Mouse (Mus musculus) brown adipose tissue, adult 24 weeks (tissue): ENCODE results near the gene Sos1. TPM values are rescaled to one million over a fixed set of nuclear protein-coding genes. Genes with fewer than 3 reads are reported as not detected.
"Not testable (repeated sequence)": the region's sequence is repeated elsewhere in the genome, so short reads cannot be mapped to it uniquely, and the experiment has no call there.

Experiments used
- H3K27ac ChIP-seq: fragments of 200-500 bp; replicated peaks from 2 replicates; pipeline ENCODE4 v1.5.1; 2012; ENCODE audit warnings: low read depth, mild to moderate bottlenecking, low read length
- H3K4me1 ChIP-seq: fragments of 200-500 bp; 2 replicates; pipeline ENCODE4 v1.6.1; 2012; ENCODE audit warnings: low read length, mixed read lengths; ENCODE audit not compliant: control insufficient read depth, insufficient read depth, insufficient read length
- H3K4me3 ChIP-seq: fragments of 200-500 bp; 2 replicates; pipeline ENCODE4 v1.5.1; 2012; ENCODE audit warnings: low read depth, mild to moderate bottlenecking, low read length, moderate library complexity; ENCODE audit not compliant: insufficient read depth
- polyA plus RNA-seq: library from polyadenylated mRNA; stranded (reverse); fragments of >200 nt; gene quantifications from 2 replicates; pipeline ENCODE4 v1.2.4, GENCODE M21; 2012; ENCODE audit not compliant: missing spikeins, insufficient read depth, insufficient read length

The Sos1 gene
- polyA plus RNA-seq, 1 experiment = 9.8 TPM

- Histone ChIP-seq H3K27ac (no peak overlapping the region), H3K4me1 (peaks cover 5% of the 10 kb centered on the region), H3K4me3 (no peak overlapping the region)
Measured at GRCm38 (mm10) chr17:80420998-80421397, 59.3 kb downstream of the Sos1 start.

- no peaks in the 10 kb centered on the region for H3K4me1 ChIP-seq
- no peak overlapping the region for H3K4me3 ChIP-seq
- no peak overlapping the region for H3K27ac ChIP-seq
Measured at GRCm38 (mm10) chr17:80418572-80419210, 61.6 kb downstream of the Sos1 start.

- H3K4me3 ChIP-seq = no peak overlapping the region
- no peak overlapping the region for H3K27ac ChIP-seq
- no peaks in the 10 kb centered on the region for H3K4me1 ChIP-seq
Measured at GRCm38 (mm10) chr17:80411182-80411581, 69.1 kb downstream of the Sos1 start.

GRCm38 (mm10) chr17:80398243-80398642, 82.0 kb downstream of the Sos1 start:
- H3K27ac ChIP-seq = no peak overlapping the region
- H3K4me3 ChIP-seq = no peak overlapping the region
- no peaks in the 10 kb centered on the region for H3K4me1 ChIP-seq

- no peaks in the 10 kb centered on the region for H3K4me1 ChIP-seq
- H3K4me3 ChIP-seq = peak overlapping the region; percentile 64
- H3K27ac ChIP-seq = no peak overlapping the region
Measured at GRCm38 (mm10) chr17:80391423-80392403, 88.5 kb downstream of the Sos1 start.

GRCm38 (mm10) chr17:80390024-80390423, 90.2 kb downstream of the Sos1 start:
- Histone ChIP-seq H3K27ac (no peak overlapping the region), H3K4me3 (no peak overlapping the region), H3K4me1 (no peaks in the 10 kb centered on the region)

- H3K4me1 ChIP-seq = no peaks in the 10 kb centered on the region
- H3K4me3 ChIP-seq = no peak overlapping the region
- H3K27ac ChIP-seq = no peak overlapping the region
Measured at GRCm38 (mm10) chr17:80385671-80386070, 94.6 kb downstream of the Sos1 start.

- H3K27ac ChIP-seq, H3K4me1 ChIP-seq, H3K4me3 ChIP-seq: not testable (repeated sequence)
Measured at GRCm38 (mm10) chr17:80378386-80378785, 101.9 kb downstream of the Sos1 start.

- Histone ChIP-seq H3K4me3 (peak overlapping the region; percentile 65), H3K27ac (no peak overlapping the region), H3K4me1 (no peaks in the 10 kb centered on the region)
Measured at GRCm38 (mm10) chr17:80373726-80374096, 106.5 kb downstream of the Sos1 start.

GRCm38 (mm10) chr17:80372989-80373725, 107.1 kb downstream of the Sos1 start, which contains the start of gene Gm10190:
Gene Gm10190, minus strand, starts transcription at chr17:80373541.
- Histone ChIP-seq H3K27ac (peak within 1 kb of the TSS; percentile 6; the same call in 1 of the 2 replicates), H3K4me3 (peak within 1 kb of the TSS; percentile 65), H3K4me1 (no peaks in the 10 kb centered on the region)

GRCm38 (mm10) chr17:80368606-80369005, 111.6 kb downstream of the Sos1 start:
- Histone ChIP-seq H3K27ac (no peak overlapping the region), H3K4me1 (no peaks in the 10 kb centered on the region), H3K4me3 (no peak overlapping the region)

- H3K27ac ChIP-seq = no peak overlapping the region
- no peak overlapping the region for H3K4me3 ChIP-seq
- no peaks in the 10 kb centered on the region for H3K4me1 ChIP-seq
Measured at GRCm38 (mm10) chr17:80367276-80367675, 113.0 kb downstream of the Sos1 start.

GRCm38 (mm10) chr17:80360245-80360644, 120.0 kb downstream of the Sos1 start:
- Histone ChIP-seq H3K4me1 (no peaks in the 10 kb centered on the region), H3K27ac (no peak overlapping the region), H3K4me3 (no peak overlapping the region)

- no peaks in the 10 kb centered on the region for H3K4me1 ChIP-seq
- H3K27ac ChIP-seq = no peak overlapping the region
- H3K4me3 ChIP-seq = no peak overlapping the region
Measured at GRCm38 (mm10) chr17:80347234-80347633, 133.0 kb downstream of the Sos1 start.

- no peak overlapping the region for H3K4me3 ChIP-seq
- H3K27ac ChIP-seq = no peak overlapping the region
- H3K4me1 ChIP-seq = no peaks in the 10 kb centered on the region
Measured at GRCm38 (mm10) chr17:80346591-80347125, 133.6 kb downstream of the Sos1 start.
